Mouse (Mus musculus) small intestine, adult 10 weeks (tissue): ENCODE results near the gene Nav2. TPM values are rescaled to one million over a fixed set of nuclear protein-coding genes. Genes with fewer than 3 reads are reported as not detected.

Experiments
- polyA plus RNA-seq: library from polyadenylated mRNA; stranded (reverse); fragments of 350-450 nt; fragmentation: Illumina TruSeq; extraction: RNeasy Lipid Tissue Mini Kit (QIAGEN cat#74804); gene quantifications from one replicate; pipeline ENCODE4 v1.2.3, GENCODE M21; 2014; ENCODE audit warnings: low replicate concordance

Nav2 gene
- polyA plus RNA-seq: 1.8 TPM

DNA sequence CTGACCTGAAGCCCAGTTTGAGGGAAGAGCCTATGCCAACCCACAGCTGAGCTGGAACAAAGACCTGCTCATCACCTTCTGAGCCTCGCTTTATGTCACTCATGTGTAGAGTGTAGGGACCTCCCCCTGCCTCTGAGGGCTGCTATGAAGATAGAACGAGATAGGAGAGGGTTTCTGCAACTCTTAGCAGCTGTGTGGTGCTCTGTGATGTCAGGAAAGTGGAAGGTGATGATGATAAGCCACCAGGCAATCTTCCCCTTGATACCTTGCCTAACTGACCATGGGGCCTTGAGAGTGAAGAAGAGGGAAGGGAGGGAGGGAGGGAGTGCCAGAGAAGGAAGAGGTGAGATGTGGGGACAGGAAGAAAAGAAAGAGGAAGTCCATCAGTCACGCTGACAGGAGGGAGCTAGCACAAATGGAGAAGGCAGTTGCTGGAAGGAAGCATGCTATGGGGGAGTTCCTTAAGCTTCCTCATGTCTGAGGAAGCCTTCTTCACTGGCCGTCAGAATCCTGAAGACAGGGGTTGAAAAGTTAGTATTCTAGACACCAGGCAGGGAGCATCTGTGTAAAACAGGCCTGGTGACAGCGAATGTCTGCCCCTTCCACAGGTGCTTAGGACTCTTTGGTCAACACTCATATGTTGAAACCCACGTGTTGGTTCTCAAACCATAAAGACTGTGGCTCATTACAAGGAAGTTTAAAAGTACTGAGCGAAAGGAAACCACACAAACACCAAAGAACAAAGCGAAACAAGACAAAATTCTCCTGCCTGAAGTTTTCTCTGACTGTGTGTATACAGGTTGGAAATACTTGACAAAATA lies at the start of gene Nav2:
Gene Nav2, plus strand, starts transcription at position 196 of the 821 bp plus-strand sequence.

DNA sequence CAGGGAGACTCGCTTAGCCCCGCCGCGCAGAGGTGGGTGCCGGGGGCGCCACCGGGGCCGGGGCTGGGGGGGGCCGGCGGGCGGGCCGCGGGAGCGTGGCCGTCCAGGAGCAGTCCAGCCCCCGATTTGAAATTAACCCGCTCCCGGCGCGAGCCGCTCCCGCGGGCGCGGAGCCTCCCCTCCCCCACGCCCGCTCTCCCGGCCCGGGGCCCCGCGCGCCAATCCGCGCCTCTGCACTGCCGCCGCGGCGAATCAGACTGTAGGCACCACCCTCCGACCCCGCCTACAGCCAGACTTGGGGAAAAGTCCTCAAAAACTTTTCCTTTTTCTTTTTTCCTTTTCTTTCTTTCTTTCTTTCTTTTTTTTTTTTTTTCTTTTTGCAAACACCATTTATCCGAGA lies 27.0 kb upstream of the Nav2 start, which contains the start of gene E2f8:
Gene E2f8, minus strand, starts transcription at position 111 of the 400 bp plus-strand sequence.

DNA sequence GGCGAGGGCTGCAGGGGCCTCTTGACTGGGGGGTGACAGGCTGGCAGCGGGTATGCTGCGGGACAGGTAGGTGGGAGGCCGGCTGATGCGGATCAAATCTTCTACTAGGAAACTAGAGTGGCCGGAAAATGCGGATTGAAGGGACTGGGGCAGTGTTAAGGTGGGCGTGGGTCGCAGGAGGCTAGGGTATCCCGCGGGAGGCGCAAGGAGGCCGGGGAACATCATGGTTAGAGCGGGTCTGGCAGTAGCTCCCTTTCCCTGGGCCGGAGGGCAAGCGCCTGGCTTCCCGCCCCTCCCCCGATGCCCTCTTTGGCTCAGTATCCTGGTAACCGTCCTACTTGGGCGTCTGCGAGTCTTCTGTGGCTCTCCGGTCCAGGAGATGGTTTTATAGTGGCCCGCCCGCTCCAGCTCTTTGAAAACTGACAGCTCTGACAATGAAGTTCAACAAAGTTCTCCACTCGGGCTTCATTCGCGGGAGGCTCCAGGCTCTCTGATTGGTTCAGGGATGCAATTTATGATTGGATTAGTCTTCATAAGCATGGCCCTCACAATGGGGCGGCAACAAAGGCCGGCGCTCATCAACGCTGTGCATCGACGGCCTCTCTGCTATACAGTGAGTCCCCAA lies 728.1 kb downstream of the Nav2 start, which contains the start of gene Dbx1:
Gene Dbx1, minus strand, starts transcription at position 359 of the 625 bp plus-strand sequence.

Other genes with a start within 250 kb of the Nav2 start
- gene Zdhhc13, start 119.7 kb upstream of the Nav2 start, polyA plus RNA-seq: 81.9 TPM
- gene Csrp3, start 60.7 kb upstream of the Nav2 start, polyA plus RNA-seq: not detected
- 11.6 TPM for gene E2f8, start 27.1 kb upstream of the Nav2 start, polyA plus RNA-seq